Mouse (Mus musculus) intestine, postnatal 0 days (tissue): ENCODE data around the gene Ltb4r1. TPM values are rescaled to one million over a fixed set of nuclear protein-coding genes. Genes with fewer than 3 reads are reported as not detected.

Experiments used
- ATAC-seq: fragments of 200-750 bp; cut with Nextera tagmentation; 2 replicates; pipeline ENCODE4 v1.8.0; 2017; ENCODE audit warnings: mild to moderate bottlenecking, moderate TSS enrichment, moderate library complexity
- H3K27ac ChIP-seq: fragments of 300-500 bp; sonication (generic); 2 replicates; pipeline ENCODE4 v1.5.1; 2014; ENCODE audit warnings: mild to moderate bottlenecking, low read depth, low read length, moderate library complexity
- H3K27me3 ChIP-seq: fragments of 300-500 bp; sonication (generic); replicated peaks from 2 replicates; pipeline ENCODE4 v1.6.1; 2014; ENCODE audit warnings: low read length, mixed read lengths; ENCODE audit not compliant: control insufficient read depth, insufficient read depth
- H3K36me3 ChIP-seq: fragments of 300-500 bp; sonication (generic); 2 replicates; pipeline ENCODE4 v1.6.1; 2014; ENCODE audit warnings: mild to moderate bottlenecking, moderate library complexity; ENCODE audit not compliant: control insufficient read depth, insufficient read depth
- H3K4me1 ChIP-seq: fragments of 300-500 bp; sonication (generic); replicated peaks from 2 replicates; pipeline ENCODE4 v1.6.1; 2014; ENCODE audit warnings: antibody characterized with exemption, low read length, mixed read lengths; ENCODE audit not compliant: control insufficient read depth, insufficient read depth
- H3K4me2 ChIP-seq: fragments of 300-500 bp; sonication (generic); replicated peaks from 2 replicates; pipeline ENCODE4 v1.6.1; 2014; ENCODE audit warnings: low read depth, mild to moderate bottlenecking, moderate library complexity
- H3K4me3 ChIP-seq: fragments of 300-500 bp; sonication (generic); 2 replicates; pipeline ENCODE4 v1.5.1; 2014; ENCODE audit warnings: low read depth, low read length
- H3K9ac ChIP-seq: fragments of 300-500 bp; sonication (generic); 2 replicates; pipeline ENCODE4 v1.6.1; 2014; ENCODE audit warnings: mild to moderate bottlenecking, low read depth, low read length
- H3K9me3 ChIP-seq: fragments of 300-500 bp; sonication (generic); 2 replicates; pipeline ENCODE4 v1.6.1; 2016; ENCODE audit warnings: mixed run types; ENCODE audit not compliant: control insufficient read depth
- CTCF ChIP-seq: sonication (generic); IDR thresholded peaks from 2 replicates; pipeline ENCODE4 v1.5.1; 2016; ENCODE audit warnings: low read depth, mild to moderate bottlenecking, control low read depth, antibody characterized with exemption, moderate library complexity
- WGBS: fragments of 180-500 bp; shearing (Covaris S2); extraction: QIAGEN DNeasy Blood & Tissue Kit; methylation state at CpG from one replicate; pipeline ENCODE4 v1.1.7; 2014; 5-methylcytosine and 5-hydroxymethylcytosine counted together
- polyA plus RNA-seq: library from polyadenylated mRNA; unstranded; fragments of >200 nt; fragmentation: Nextera tagmentation; extraction: Ambion mirVana; gene quantifications from 2 replicates; pipeline ENCODE4 v1.2.1, GENCODE M21; 2015

Ltb4r1 gene
- polyA plus RNA-seq, 1 experiment from 2014 or later = 3.8 TPM

DNA sequence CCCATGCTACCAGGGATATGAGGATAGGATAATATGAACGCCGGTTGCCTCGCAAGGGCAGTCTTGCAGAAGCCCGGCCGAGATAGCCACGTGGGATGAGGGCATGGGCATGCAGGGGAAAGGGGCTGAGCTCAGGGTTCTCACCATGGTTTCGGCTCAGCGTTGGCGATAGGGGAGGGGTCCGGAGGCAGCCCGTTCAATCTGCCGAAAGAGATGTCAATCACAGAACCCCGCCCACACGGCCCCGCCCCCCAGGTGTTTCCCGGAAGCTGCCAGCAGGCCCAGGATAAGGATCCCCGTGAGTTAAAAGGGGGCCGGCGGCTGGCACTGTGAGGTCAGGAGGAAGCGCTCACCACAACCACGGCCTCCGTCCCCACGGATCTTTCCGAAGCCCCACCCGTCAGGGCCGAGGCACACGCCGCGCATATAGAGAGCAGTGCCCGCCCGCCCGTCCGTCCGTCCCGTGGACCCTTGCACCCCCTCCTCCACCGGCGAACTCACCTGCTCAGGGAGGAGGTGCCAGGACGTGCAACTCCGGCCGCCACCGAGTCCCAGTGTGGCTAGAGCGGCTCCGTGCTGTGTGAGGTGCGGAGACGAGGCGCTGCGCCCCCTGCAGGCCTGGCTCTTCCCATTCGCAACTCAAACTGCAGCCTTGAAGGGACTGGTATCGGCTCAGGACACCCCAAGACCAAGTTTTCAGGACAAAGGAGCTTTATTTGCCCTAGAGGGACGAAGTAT, 43.9 kb upstream of the Ltb4r1 start, which contains the start of gene Rabggta:
TSS of gene Rabggta (minus strand) at position 564 of the 738 bp plus-strand sequence.
- Histone ChIP-seq H3K9me3 (no peaks in the 10 kb centered on the region), H3K36me3 (peaks cover 32% of the 10 kb centered on the region), H3K27ac (peak within 1 kb of the TSS; percentile 89), H3K4me2 (peak within 1 kb of the TSS; percentile 86), H3K9ac (peak within 1 kb of the TSS; percentile 66), H3K4me1 (no peaks in the 10 kb centered on the region), H3K27me3 (no peaks in the 10 kb centered on the region), H3K4me3 (peak within 1 kb of the TSS; percentile 78)
- peak; percentile 96 for ATAC-seq
- peak; percentile 98 for TF ChIP-seq CTCF
- WGBS = under 1% methylated on average over 47 of the region's 50 CpGs

DNA sequence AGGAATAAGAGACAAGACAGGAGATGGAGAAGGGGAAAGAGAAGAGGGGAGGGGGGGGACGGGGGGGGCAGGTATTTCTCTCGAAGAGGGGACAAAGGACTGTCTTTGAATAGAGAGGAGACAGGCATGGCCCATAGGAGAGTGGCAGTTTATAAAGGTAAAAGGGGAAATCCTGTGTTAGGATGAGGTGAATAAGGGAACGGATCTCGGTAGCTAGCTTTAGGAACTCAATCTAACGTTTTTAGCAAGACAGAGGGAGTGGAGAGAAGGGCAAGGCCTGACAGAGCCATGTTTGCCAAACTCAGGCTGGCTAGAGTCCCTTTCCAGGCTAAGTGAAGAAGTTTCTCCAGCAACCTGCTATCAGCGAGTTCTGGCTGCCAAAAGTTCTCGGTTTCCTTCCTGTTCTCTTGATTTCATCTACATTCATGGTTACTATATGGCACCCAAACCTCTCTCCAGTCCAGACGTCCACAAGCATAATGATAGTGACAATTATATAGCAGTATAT, 43.3 kb upstream of the Ltb4r1 start:
- Histone ChIP-seq H3K4me3 (peak overlapping the region; percentile 78), H3K27ac (no peak overlapping the region; the same call in 1 of the 2 replicates), H3K4me2 (peak overlapping the region; percentile 86), H3K9ac (no peak overlapping the region), H3K9me3 (no peaks in the 10 kb centered on the region), H3K36me3 (peaks cover 25% of the 10 kb centered on the region), H3K27me3 (no peaks in the 10 kb centered on the region), H3K4me1 (no peaks in the 10 kb centered on the region)
- WGBS = 48% methylated on average over 8 of the region's 8 CpGs
- no peak for ATAC-seq
- TF ChIP-seq CTCF = no peak

DNA sequence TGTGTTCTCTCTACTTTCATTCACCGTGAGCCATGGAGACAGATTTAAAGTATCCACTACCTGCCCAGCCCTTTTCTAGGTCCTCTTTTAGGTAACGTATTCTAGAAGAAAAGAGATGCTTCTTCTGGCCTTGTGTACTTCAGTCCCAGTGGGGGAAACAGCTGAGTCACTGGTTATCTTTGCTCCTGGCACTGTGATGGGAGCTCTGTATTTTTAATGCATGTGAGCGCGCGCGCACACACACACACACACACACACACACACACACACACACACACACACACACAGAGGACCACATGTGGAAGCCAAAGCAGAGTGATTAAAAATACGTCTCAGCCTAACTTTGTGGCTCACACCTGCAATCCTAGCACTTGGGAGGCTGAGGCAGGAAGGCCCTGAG, 42.3 kb upstream of the Ltb4r1 start:
- no peak for TF ChIP-seq CTCF
- ATAC-seq = no peak
- WGBS = 95% methylated on average over 7 of the region's 7 CpGs

DNA sequence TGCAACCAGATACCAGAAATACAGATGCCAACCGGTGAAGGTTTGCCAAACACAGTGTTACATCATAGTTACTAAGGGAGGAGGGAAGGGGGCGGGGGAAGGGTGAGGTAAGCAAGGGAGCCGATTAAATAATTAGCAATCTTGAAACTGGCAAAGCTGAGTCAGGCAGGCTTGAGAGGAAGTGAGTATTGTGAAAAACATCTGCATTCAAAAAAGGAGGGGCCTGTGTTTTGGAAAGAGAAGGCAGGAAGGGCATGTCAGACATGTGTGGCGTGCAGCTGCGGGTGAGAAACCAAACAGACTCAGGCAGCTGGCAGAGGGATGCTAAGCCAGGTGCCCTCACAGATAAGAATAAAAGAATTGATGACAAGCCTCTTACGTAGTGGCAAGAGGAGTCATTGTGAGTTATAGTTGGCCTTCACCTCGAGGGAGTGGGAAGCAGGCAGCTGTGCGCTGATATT, 41.3 kb upstream of the Ltb4r1 start:
- Histone ChIP-seq H3K4me1 (no peaks in the 10 kb centered on the region), H3K4me2 (no peak overlapping the region), H3K9me3 (no peaks in the 10 kb centered on the region), H3K36me3 (peaks cover 10% of the 10 kb centered on the region; the same call in 1 of the 2 replicates), H3K4me3 (no peak overlapping the region), H3K9ac (no peak overlapping the region), H3K27me3 (no peaks in the 10 kb centered on the region), H3K27ac (no peak overlapping the region)
- WGBS = 50% methylated on average over 8 of the region's 8 CpGs
- ATAC-seq = no peak
- TF ChIP-seq CTCF = no peak

More for the DNA sequence above, 42.3 kb upstream of the Ltb4r1 start:
- Histone ChIP-seq H3K4me2 (no peak overlapping the region), H3K27ac (no peak overlapping the region), H3K9me3 (no peaks in the 10 kb centered on the region), H3K9ac (no peak overlapping the region), H3K36me3 (peaks cover 19% of the 10 kb centered on the region), H3K27me3 (no peaks in the 10 kb centered on the region), H3K4me1 (no peaks in the 10 kb centered on the region), H3K4me3 (no peak overlapping the region)

DNA sequence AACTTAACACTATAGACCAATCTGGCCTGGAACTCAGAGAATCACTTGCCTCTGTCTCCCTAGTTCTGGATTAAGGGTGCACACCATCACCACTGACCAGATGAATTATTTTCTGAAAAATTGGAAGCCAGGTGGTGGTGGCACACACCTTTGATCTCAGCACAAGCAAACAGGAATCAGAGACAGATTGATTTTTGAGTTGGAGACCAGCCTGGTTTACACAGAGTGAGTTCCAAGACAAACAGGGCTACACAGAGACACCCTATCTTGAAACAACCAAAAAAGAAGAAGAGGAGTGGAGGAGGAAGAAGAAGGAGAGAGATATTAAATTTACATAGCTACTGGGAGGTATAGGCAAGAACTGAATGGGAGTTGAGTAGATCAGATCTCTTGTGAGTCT, 39.5 kb upstream of the Ltb4r1 start:
- no peak overlapping the region for H3K9ac ChIP-seq
- H3K4me3 ChIP-seq = no peak overlapping the region
- H3K4me1 ChIP-seq = no peaks in the 10 kb centered on the region
- H3K4me2 ChIP-seq = no peak overlapping the region
- no peaks in the 10 kb centered on the region for H3K36me3 ChIP-seq
- H3K27ac ChIP-seq = no peak overlapping the region
- H3K9me3 ChIP-seq = no peaks in the 10 kb centered on the region
- ATAC-seq = no peak
- TF ChIP-seq CTCF = no peak
- no peaks in the 10 kb centered on the region for H3K27me3 ChIP-seq

DNA sequence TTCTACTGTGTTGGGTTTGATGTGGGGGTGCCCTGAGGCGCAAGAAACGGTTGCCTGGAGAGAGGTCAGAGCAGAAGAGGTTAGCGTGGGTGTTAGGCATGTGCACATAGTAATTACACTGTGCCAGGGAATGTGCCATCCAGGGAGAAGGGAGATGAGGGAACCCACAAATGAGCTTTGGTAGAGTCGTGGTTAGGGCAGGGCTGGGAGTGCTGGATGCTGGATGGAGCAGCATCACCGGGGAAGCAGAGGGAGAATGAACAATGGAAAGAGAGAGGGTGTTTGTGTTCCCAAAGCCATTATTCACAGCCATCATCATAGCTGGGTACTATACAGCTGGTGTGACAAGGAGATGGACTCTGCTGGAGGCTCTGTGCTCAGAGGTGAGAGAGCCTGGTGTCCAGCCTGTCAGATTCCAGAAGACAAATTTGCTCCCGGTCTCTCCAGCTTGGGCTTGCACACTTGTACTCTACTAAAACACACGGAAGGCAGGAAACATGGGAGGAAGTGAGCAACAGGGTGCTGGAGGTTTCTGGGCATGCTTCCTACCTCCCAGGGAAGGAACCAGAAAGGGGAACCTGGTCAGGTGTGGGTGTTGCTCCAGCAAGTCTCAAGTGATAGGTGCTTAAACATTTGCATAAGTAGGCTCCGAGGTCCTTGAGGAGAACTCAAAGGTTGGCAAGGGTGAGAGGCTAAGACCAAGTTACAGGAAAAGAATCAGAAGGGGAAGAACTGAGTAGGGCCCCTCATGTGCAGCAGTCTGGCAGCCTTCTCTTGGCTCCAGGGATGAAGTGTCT, 37.7 kb upstream of the Ltb4r1 start:
- no peak for ATAC-seq
- 67% methylated on average over 8 of the region's 8 CpGs for WGBS
- Histone ChIP-seq H3K4me3 (no peak overlapping the region), H3K4me2 (no peak overlapping the region), H3K9me3 (no peaks in the 10 kb centered on the region), H3K27me3 (no peaks in the 10 kb centered on the region), H3K4me1 (no peaks in the 10 kb centered on the region), H3K27ac (no peak overlapping the region), H3K9ac (no peak overlapping the region), H3K36me3 (no peaks in the 10 kb centered on the region)
- TF ChIP-seq CTCF = no peak
